Mouse (Mus musculus): ENCODE data around the gene Slc9a1. TPM values are rescaled to one million over a fixed set of nuclear protein-coding genes. Genes with fewer than 3 reads are reported as not detected.

Gene Slc9a1
- polyA plus RNA-seq, 1 experiment from 2014 or later = 6.8 TPM

GRCm38 (mm10) chr4:133426141-133426540 lies 56.6 kb downstream of the Slc9a1 start:
- H3K9ac ChIP-seq (replicated peaks) = no peak overlapping the region
- H3K36me3 ChIP-seq = peaks cover 16% of the 10 kb centered on the region
- 87% methylated on average over 5 of the region's 5 CpGs for whole genome bisulfite sequencing
- no peak overlapping the region for H3K4me3 ChIP-seq (replicated peaks)
- no peak overlapping the region for H3K4me2 ChIP-seq (replicated peaks)
- H3K9me3 ChIP-seq = no peaks in the 10 kb centered on the region
- no peaks in the 10 kb centered on the region for H3K4me1 ChIP-seq (replicated peaks)
- ATAC-seq = no peak
- H3K27ac ChIP-seq = no peak overlapping the region
- no peaks in the 10 kb centered on the region for H3K27me3 ChIP-seq

GRCm38 (mm10) chr4:133431508-133431907 lies 62.0 kb downstream of the Slc9a1 start:
- 23% methylated on average over 6 of the region's 6 CpGs for WGBS
- H3K27me3 ChIP-seq = no peaks in the 10 kb centered on the region
- peaks cover 15% of the 10 kb centered on the region for H3K4me1 ChIP-seq (replicated peaks)
- no peaks in the 10 kb centered on the region for H3K9me3 ChIP-seq
- no peak overlapping the region for H3K4me3 ChIP-seq (replicated peaks)
- H3K36me3 ChIP-seq = no peaks in the 10 kb centered on the region
- ATAC-seq = 0 out of 2 replicates have a peak, but pooled peaks have one; percentile 14
- H3K9ac ChIP-seq (replicated peaks) = no peak overlapping the region
- no peak overlapping the region for H3K27ac ChIP-seq
- no peak overlapping the region for H3K4me2 ChIP-seq (replicated peaks)

DNA sequence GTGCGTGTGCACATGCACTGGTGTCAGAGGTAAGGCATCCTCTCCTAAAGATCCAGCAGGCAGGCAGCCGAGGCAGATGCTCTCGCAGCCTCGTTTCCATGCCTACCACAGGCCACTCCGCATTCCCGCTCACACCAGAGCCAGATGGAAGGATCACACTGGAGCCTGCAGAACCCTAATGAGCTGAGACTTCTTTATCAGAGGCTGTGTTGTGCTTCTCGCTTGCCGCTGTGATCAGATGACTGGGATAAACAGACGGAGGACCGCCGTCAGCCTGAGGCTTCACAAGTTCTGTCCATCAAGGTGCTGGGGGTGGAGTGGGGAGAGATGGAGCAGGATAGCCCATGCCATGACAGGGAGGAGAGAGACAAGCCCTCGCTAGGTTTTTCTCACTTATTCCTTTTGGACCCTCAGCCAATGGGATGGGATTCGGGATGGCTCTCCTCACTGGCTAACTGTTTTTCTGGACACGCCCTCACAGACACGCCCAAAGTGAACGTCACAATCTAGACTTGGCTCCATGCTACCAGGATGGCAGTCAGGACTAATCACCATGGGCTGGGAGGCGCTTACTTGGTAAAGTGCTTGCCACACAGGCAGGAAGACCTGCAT lies 63.2 kb downstream of the Slc9a1 start:
- Histone ChIP-seq H3K36me3 (no peaks in the 10 kb centered on the region), H3K9me3 (no peaks in the 10 kb centered on the region), H3K9ac (replicated peaks) (0 out of 2 replicates have a peak overlapping the region, but pooled peaks have one; percentile 19), H3K27me3 (no peaks in the 10 kb centered on the region), H3K4me1 (replicated peaks) (peaks cover 15% of the 10 kb centered on the region), H3K4me3 (replicated peaks) (peak overlapping the region; percentile 12), H3K27ac (peak overlapping the region; percentile 53), H3K4me2 (replicated peaks) (peak overlapping the region; percentile 33)
- ATAC-seq = peak; percentile 87
- 19% methylated on average over 17 of the region's 17 CpGs for WGBS

GRCm38 (mm10) chr4:133435921-133436320 lies 66.4 kb downstream of the Slc9a1 start:
- Histone ChIP-seq H3K4me3 (replicated peaks) (no peak overlapping the region), H3K4me1 (replicated peaks) (peaks cover 33% of the 10 kb centered on the region), H3K9ac (replicated peaks) (no peak overlapping the region), H3K27ac (no peak overlapping the region), H3K4me2 (replicated peaks) (no peak overlapping the region), H3K36me3 (no peaks in the 10 kb centered on the region), H3K27me3 (no peaks in the 10 kb centered on the region), H3K9me3 (no peaks in the 10 kb centered on the region)
- no peak for ATAC-seq
- WGBS = 93% methylated on average over 11 of the region's 11 CpGs

GRCm38 (mm10) chr4:133439460-133440376 lies 70.2 kb downstream of the Slc9a1 start:
- no peaks in the 10 kb centered on the region for H3K36me3 ChIP-seq
- H3K4me1 ChIP-seq (replicated peaks) = peaks cover 25% of the 10 kb centered on the region
- no peaks in the 10 kb centered on the region for H3K27me3 ChIP-seq
- ATAC-seq = peak; percentile 95
- H3K4me3 ChIP-seq (replicated peaks) = peak overlapping the region; percentile 12
- H3K9ac ChIP-seq (replicated peaks) = peak overlapping the region; percentile 49
- 9% methylated on average over 17 of the region's 17 CpGs for whole genome bisulfite sequencing
- H3K27ac ChIP-seq = peak overlapping the region; percentile 94
- H3K4me2 ChIP-seq (replicated peaks) = peak overlapping the region; percentile 46
- H3K9me3 ChIP-seq = no peaks in the 10 kb centered on the region

DNA sequence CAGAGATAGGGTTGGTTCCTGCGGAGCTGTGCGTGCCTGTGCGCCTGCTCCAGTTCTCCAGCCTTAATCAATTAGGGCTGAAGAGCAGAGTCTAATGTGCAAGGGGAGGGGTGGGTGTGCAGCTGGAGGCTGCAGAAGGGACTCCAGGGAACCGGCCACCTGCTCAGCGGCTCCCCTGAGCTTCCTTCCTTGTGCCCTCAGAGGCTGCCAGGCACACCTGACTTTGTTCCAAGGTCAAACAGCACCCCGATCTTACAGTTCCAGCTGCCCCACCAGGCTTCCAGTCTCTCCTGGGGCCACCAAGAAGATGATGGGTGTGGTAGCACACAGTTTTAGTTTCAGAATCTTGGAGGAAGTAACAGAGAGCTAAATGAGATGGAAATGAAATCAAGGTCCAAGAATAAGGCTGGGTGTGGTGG lies 70.9 kb downstream of the Slc9a1 start:
- 2% methylated on average over 6 of the region's 6 CpGs for WGBS
- H3K27ac ChIP-seq = peak overlapping the region; percentile 94
- H3K9ac ChIP-seq (replicated peaks) = 0 out of 2 replicates have a peak overlapping the region, but pooled peaks have one; percentile 49
- H3K9me3 ChIP-seq = no peaks in the 10 kb centered on the region
- ATAC-seq = peak; percentile 86
- H3K27me3 ChIP-seq = no peaks in the 10 kb centered on the region
- no peaks in the 10 kb centered on the region for H3K36me3 ChIP-seq
- H3K4me3 ChIP-seq (replicated peaks) = peak overlapping the region; percentile 12; the same call in 1 of the 2 replicates
- H3K4me1 ChIP-seq (replicated peaks) = peaks cover 25% of the 10 kb centered on the region
- H3K4me2 ChIP-seq (replicated peaks) = peak overlapping the region; percentile 46

DNA sequence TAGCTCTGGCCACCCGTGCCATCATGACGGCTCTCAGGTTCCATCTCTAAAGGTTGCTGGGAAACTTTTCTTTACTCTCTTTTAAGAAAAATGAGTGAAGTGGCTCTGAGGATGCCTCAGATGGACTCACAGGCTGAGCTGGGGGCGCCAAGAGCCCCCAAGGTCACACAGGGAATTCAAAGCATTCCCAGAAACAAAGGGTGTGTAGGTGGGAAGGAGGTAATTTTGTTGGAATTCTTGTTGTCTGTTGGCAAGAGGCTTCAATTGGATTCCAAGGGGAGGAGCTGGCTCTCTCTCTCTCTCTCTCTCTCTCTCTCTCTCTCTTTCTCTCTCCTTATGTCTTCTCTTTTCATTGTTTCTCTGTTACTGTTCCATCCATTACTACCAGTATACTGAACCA lies 72.7 kb downstream of the Slc9a1 start:
- no peak for ATAC-seq
- H3K4me2 ChIP-seq (replicated peaks) = no peak overlapping the region
- H3K36me3 ChIP-seq = no peaks in the 10 kb centered on the region
- peaks cover 25% of the 10 kb centered on the region for H3K4me1 ChIP-seq (replicated peaks)
- H3K4me3 ChIP-seq (replicated peaks) = no peak overlapping the region
- no peak overlapping the region for H3K9ac ChIP-seq (replicated peaks)
- H3K27me3 ChIP-seq = no peaks in the 10 kb centered on the region
- H3K9me3 ChIP-seq = no peaks in the 10 kb centered on the region
- H3K27ac ChIP-seq = no peak overlapping the region
- WGBS = 41% methylated on average over 3 of the region's 3 CpGs

- H3K4me2 ChIP-seq (replicated peaks) = no peak overlapping the region
- no peaks in the 10 kb centered on the region for H3K27me3 ChIP-seq
- 48% methylated on average over 5 of the region's 5 CpGs for WGBS
- no peak overlapping the region for H3K4me3 ChIP-seq (replicated peaks)
- peaks cover 25% of the 10 kb centered on the region for H3K4me1 ChIP-seq (replicated peaks)
- H3K36me3 ChIP-seq = no peaks in the 10 kb centered on the region
- ATAC-seq = no peak
- H3K9me3 ChIP-seq = no peaks in the 10 kb centered on the region
- H3K27ac ChIP-seq = peak overlapping the region; percentile 35
- no peak overlapping the region for H3K9ac ChIP-seq (replicated peaks)
These were observed 73.6 kb downstream of the Slc9a1 start for GRCm38 (mm10) chr4:133443085-133443484.

DNA sequence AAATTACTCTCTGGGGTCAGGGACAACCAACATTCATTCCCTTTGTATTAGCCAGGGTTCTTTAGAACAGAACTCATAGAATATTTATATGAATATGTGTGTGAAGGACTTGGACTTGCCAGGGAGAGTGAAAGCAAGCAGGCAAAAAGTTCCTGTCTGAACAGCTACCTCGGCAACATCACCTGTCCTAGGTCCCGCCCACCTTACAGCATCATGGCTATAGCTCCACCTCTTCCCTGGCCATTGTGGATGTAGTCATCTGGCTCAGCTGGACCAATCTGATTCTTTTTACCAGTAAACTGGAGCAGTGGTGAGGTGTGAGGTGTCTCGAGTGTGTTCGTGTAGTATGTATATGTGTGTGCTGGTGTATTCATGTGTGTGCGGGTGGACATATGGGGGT lies 76.2 kb downstream of the Slc9a1 start:
- no peak for ATAC-seq
- Histone ChIP-seq H3K9me3 (no peaks in the 10 kb centered on the region), H3K4me3 (replicated peaks) (no peak overlapping the region), H3K9ac (replicated peaks) (no peak overlapping the region), H3K27me3 (no peaks in the 10 kb centered on the region), H3K27ac (no peak overlapping the region), H3K4me1 (replicated peaks) (peaks cover 17% of the 10 kb centered on the region), H3K4me2 (replicated peaks) (no peak overlapping the region), H3K36me3 (no peaks in the 10 kb centered on the region)
- 95% methylated on average over 5 of the region's 5 CpGs for WGBS

DNA sequence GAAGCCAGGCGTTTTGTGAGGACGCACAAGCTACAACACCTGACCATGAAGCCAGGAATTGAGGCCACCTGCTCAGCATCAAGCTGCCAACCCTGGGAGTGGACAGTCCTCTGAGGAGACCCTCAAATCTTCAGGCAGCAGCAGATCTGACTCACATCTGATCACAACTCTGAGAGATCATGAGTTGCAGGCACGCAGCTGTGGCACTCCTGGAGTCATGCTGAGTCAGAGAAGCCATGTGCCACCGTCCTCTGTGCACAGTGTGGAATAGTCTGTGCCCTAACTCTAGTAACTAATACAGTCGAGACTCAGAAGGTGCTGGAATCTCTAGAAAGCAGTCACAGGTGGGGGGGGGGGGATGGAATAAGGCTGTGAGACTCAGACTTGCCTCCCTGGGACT lies 77.9 kb downstream of the Slc9a1 start:
- no peak for ATAC-seq
- Histone ChIP-seq H3K9me3 (no peaks in the 10 kb centered on the region), H3K4me3 (replicated peaks) (no peak overlapping the region), H3K27ac (no peak overlapping the region), H3K36me3 (no peaks in the 10 kb centered on the region), H3K9ac (replicated peaks) (no peak overlapping the region), H3K4me2 (replicated peaks) (no peak overlapping the region), H3K4me1 (replicated peaks) (peaks cover 12% of the 10 kb centered on the region), H3K27me3 (no peaks in the 10 kb centered on the region)
- 54% methylated on average over 5 of the region's 5 CpGs for WGBS

- Histone ChIP-seq H3K4me1 (replicated peaks) (peaks cover 9% of the 10 kb centered on the region), H3K27ac (no peak overlapping the region), H3K9ac (replicated peaks) (no peak overlapping the region), H3K27me3 (no peaks in the 10 kb centered on the region), H3K9me3 (no peaks in the 10 kb centered on the region), H3K4me3 (replicated peaks) (no peak overlapping the region), H3K36me3 (no peaks in the 10 kb centered on the region), H3K4me2 (replicated peaks) (no peak overlapping the region)
- WGBS = 75% methylated on average over 11 of the region's 11 CpGs
- no peak for ATAC-seq
These were observed 78.5 kb downstream of the Slc9a1 start for GRCm38 (mm10) chr4:133447967-133448366.

DNA sequence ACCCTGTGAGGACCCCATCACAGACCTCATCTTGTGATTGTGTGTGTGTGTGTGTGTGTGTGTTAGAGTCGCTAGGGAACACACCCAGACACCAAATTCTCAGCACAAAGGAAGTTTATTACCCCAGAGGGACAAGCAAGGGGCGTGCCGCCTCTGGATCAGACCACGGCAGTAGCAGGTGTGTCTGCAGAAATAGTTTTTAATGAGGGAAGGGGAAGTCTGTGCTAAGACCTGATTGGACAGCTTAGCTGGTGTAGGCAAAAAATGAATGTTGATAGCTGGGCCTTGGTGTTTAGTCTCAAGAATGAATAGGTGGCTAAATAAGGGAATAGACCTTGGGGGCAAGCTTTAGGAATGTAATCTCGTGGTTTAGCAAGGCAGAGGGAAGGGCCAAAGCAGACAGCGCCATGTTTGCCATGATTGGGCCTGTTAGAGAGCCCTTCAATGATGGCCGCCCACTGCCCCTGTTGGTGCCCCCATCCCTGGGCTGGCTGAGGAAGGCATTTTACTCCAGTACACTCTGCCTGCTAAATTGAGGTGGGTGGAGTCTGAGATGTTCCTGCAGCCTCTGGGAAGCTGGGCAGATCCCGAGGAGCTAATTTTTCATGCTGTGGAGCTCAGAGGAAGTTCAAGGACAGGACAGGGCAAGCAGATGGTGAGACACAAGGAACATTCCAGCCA lies 79.3 kb downstream of the Slc9a1 start:
- no peaks in the 10 kb centered on the region for H3K36me3 ChIP-seq
- H3K27ac ChIP-seq = no peak overlapping the region
- no peak overlapping the region for H3K4me3 ChIP-seq (replicated peaks)
- peaks cover 9% of the 10 kb centered on the region for H3K4me1 ChIP-seq (replicated peaks)
- ATAC-seq = no peak
- H3K4me2 ChIP-seq (replicated peaks) = no peak overlapping the region
- WGBS = 71% methylated on average over 8 of the region's 8 CpGs
- no peaks in the 10 kb centered on the region for H3K27me3 ChIP-seq
- no peak overlapping the region for H3K9ac ChIP-seq (replicated peaks)
- no peaks in the 10 kb centered on the region for H3K9me3 ChIP-seq

Measured in midbrain, embryonic 13.5 days (tissue).